Mouse (Mus musculus): ENCODE data around the gene Dhrs7b. TPM values are rescaled to one million over a fixed set of nuclear protein-coding genes. Genes with fewer than 3 reads are reported as not detected.
A peak's percentile ranks its signal among the peaks of the same experiment; 100 is the strongest.

Gene Dhrs7b
- polyA plus RNA-seq (2015; fragmentation: Nextera tagmentation; extraction: Ambion mirVana), result 78.5 and 79.6 TPM in 2 replicates

DNA sequence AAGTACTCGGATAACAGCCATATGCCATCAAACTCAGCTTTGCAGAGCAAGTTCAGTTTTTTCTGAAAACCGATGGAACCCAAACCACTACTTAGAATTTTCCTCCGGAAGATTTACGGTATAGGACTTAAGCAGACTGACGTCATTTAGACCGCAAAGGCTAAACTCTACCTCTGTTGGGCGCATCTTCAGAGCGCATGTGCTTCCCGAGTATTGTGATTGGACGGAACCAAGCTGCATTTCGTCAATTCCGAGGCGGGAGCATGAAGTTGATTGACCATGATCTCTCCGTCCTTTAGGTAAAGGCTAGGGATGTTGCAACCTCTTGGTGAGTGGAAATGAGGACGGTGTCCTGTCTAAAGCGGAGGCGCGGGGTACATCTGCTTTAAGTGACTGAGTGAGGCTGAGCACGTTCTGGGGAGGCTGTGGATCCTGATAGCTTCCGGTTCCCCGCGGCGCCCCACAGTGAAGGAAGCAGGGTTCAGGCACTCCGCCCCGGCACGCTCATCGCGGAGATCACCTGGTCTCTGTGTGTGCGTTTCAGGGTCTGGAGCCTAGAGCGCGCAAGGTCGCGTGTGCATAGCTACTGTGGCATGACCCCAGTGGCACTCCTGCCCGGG lies at the start of gene Dhrs7b:
Gene Dhrs7b (plus strand): TSS at position 199 of the 620 bp plus-strand sequence.
- peak; percentile 96 for ATAC-seq
- TF ChIP-seq CTCF (IDR thresholded peaks at IDR 0.05; ENCODE audit: low read depth), result no peak

DNA sequence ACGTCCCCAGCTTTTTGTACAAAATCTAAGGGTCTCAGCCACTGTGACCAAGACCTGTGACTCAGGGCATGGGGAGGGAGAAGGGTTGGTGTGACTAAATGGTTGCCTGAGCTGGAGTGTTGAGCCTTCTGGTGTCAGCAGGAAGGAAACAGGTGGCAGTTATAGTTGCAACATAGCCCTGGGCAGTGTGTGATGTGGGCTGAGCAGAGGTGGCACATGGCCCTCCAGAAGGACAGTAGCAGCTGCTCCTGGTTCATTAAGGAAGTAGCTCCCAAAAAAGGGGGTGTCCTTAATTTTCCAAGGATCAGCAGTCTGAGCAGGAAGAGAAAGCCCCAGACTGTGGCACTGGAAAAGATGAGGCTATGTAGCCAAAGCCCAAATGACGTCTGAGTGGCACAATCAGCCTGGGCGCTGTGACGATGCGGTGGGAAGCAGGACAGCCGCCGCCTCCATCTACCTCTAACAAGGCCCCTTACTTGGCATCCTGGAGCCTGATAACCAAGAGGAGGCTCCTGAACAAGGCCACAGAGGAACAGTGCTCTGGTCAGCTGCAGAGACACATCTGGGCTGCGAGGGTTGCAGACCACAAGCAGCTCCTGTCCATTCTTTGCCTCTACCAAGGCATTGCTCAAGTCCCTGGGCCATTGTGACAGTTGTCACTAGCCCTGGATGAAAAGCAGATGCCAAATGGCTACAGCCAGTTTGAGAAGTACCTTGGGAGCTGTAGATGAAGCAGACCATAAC lies 46.1 kb upstream of the Dhrs7b start:
- TF ChIP-seq CTCF (IDR thresholded peaks at IDR 0.05; ENCODE audit: low read depth), result no peak
- WGBS, result 84% methylated on average over 8 of the region's 8 CpGs

More for the DNA sequence above, at the start of gene Dhrs7b:
- Histone ChIP-seq H3K9me3 (ENCODE audit: control insufficient read depth) (no peaks in the 10 kb centered on the region), H3K4me1 (replicated peaks; ENCODE audit: control insufficient read depth, insufficient read depth, low read length) (peaks cover 7% of the 10 kb centered on the region), H3K27me3 (replicated peaks; ENCODE audit: control insufficient read depth, insufficient read depth, low read length) (no peaks in the 10 kb centered on the region), H3K4me2 (replicated peaks; ENCODE audit: low read depth) (peak within 1 kb of the TSS; percentile 90), H3K36me3 (ENCODE audit: control insufficient read depth, insufficient read depth) (0 out of 2 replicates have a peak, but pooled peaks cover 1% of the 10 kb centered on the region), H3K4me3 (ENCODE audit: low read depth, low read length) (peak within 1 kb of the TSS; percentile 75), H3K9ac (ENCODE audit: low read depth, low read length) (peak within 1 kb of the TSS; percentile 62), H3K27ac (ENCODE audit: low read depth, low read length) (peak within 1 kb of the TSS; percentile 47)
- under 1% methylated on average over 34 of the region's 34 CpGs for WGBS

DNA sequence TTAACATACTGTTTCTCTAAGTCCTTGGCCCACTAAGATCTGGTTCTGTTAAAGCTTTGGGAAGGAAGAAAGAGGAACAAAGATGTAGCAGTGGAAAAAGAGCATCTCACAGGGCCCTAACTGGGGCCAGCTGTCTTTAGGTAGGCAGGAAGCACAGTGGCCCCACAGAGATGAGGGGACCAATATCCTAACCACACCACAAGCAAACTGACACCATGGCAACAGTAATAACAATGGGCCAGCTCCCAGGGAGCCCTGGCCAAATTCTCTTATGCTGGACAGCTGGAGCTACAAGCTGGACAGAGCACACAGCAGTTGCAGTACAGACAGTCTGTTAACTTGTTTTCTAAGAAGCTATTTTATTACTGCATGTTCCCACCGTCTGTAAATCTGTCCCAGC lies 42.8 kb upstream of the Dhrs7b start:
- Histone ChIP-seq H3K9me3 (ENCODE audit: control insufficient read depth) (no peaks in the 10 kb centered on the region), H3K27ac (ENCODE audit: low read depth, low read length) (no peak overlapping the region), H3K4me1 (replicated peaks; ENCODE audit: control insufficient read depth, insufficient read depth, low read length) (no peaks in the 10 kb centered on the region), H3K9ac (ENCODE audit: low read depth, low read length) (no peak overlapping the region), H3K36me3 (ENCODE audit: control insufficient read depth, insufficient read depth) (peaks cover 62% of the 10 kb centered on the region), H3K4me2 (replicated peaks; ENCODE audit: low read depth) (no peak overlapping the region), H3K4me3 (ENCODE audit: low read depth, low read length) (no peak overlapping the region), H3K27me3 (replicated peaks; ENCODE audit: control insufficient read depth, insufficient read depth, low read length) (no peaks in the 10 kb centered on the region)
- TF ChIP-seq CTCF (IDR thresholded peaks at IDR 0.05; ENCODE audit: low read depth), result no peak
- no peak for ATAC-seq
- WGBS, result 63% methylated on average over 1 of the region's 1 CpGs

More for the DNA sequence above, 46.1 kb upstream of the Dhrs7b start:
- ATAC-seq, result no peak
- H3K9ac ChIP-seq (ENCODE audit: low read depth, low read length), result no peak overlapping the region
- H3K9me3 ChIP-seq (ENCODE audit: control insufficient read depth), result no peaks in the 10 kb centered on the region
- H3K27ac ChIP-seq (ENCODE audit: low read depth, low read length), result no peak overlapping the region
- peaks cover 15% of the 10 kb centered on the region; the same call in 1 of the 2 replicates for H3K4me1 ChIP-seq (replicated peaks; ENCODE audit: control insufficient read depth, insufficient read depth, low read length)
- H3K4me2 ChIP-seq (replicated peaks; ENCODE audit: low read depth), result no peak overlapping the region
- H3K36me3 ChIP-seq (ENCODE audit: control insufficient read depth, insufficient read depth), result peaks cover 55% of the 10 kb centered on the region
- H3K4me3 ChIP-seq (ENCODE audit: low read depth, low read length), result no peak overlapping the region
- no peaks in the 10 kb centered on the region for H3K27me3 ChIP-seq (replicated peaks; ENCODE audit: control insufficient read depth, insufficient read depth, low read length)

DNA sequence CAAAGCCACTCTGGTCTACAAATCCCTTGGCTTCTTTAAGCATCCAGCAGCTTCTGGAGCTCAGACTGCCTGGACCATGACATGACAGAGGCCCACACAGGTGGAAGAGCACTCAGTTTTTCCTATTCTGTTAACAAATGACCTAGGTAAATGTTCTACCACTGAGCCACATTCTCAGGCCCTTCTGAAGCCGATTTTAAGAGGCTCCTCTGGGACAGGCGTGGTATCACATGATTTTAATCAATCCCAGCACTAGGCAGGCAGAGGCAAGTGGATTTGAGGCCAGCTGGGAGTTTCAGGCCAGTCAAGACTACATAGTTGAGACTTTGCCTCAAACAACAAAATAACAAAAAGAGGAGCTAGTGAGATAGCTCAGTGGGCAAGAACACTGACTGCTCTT lies 40.0 kb upstream of the Dhrs7b start:
- H3K9me3 ChIP-seq (ENCODE audit: control insufficient read depth), result no peaks in the 10 kb centered on the region
- no peak overlapping the region for H3K4me2 ChIP-seq (replicated peaks; ENCODE audit: low read depth)
- no peaks in the 10 kb centered on the region for H3K27me3 ChIP-seq (replicated peaks; ENCODE audit: control insufficient read depth, insufficient read depth, low read length)
- no peak overlapping the region for H3K27ac ChIP-seq (ENCODE audit: low read depth, low read length)
- H3K36me3 ChIP-seq (ENCODE audit: control insufficient read depth, insufficient read depth), result peaks cover 61% of the 10 kb centered on the region
- ATAC-seq, result no peak
- WGBS, result 75% methylated on average over 2 of the region's 2 CpGs
- no peaks in the 10 kb centered on the region for H3K4me1 ChIP-seq (replicated peaks; ENCODE audit: control insufficient read depth, insufficient read depth, low read length)
- no peak overlapping the region for H3K9ac ChIP-seq (ENCODE audit: low read depth, low read length)
- H3K4me3 ChIP-seq (ENCODE audit: low read depth, low read length), result no peak overlapping the region
- TF ChIP-seq CTCF (IDR thresholded peaks at IDR 0.05; ENCODE audit: low read depth), result no peak

DNA sequence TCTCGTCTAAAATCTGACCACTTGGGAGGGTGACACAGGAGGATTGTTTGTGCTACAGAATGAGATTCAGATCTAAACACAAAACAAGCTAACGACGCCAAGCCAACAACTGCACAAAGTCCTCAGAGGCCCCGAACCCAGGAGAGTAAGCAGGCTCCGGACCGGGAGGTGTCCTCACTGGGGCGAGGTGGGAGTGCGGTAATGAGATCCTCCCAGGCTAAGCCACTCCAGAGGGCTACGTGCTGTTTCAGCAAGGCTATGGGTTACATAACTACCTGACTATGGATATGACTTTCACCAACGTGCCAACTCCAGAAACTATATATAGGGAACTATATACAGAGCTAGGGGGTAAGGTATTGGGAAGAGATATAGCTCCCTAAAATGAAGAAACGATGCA lies 34.1 kb upstream of the Dhrs7b start:
- no peaks in the 10 kb centered on the region for H3K27me3 ChIP-seq (replicated peaks; ENCODE audit: control insufficient read depth, insufficient read depth, low read length)
- H3K4me2 ChIP-seq (replicated peaks; ENCODE audit: low read depth), result no peak overlapping the region
- no peak for ATAC-seq
- no peaks in the 10 kb centered on the region for H3K4me1 ChIP-seq (replicated peaks; ENCODE audit: control insufficient read depth, insufficient read depth, low read length)
- no peak for TF ChIP-seq CTCF (IDR thresholded peaks at IDR 0.05; ENCODE audit: low read depth)
- H3K4me3 ChIP-seq (ENCODE audit: low read depth, low read length), result no peak overlapping the region
- H3K9ac ChIP-seq (ENCODE audit: low read depth, low read length), result no peak overlapping the region
- 84% methylated on average over 11 of the region's 11 CpGs for WGBS
- no peak overlapping the region for H3K27ac ChIP-seq (ENCODE audit: low read depth, low read length)
- H3K9me3 ChIP-seq (ENCODE audit: control insufficient read depth), result no peaks in the 10 kb centered on the region
- peaks cover 45% of the 10 kb centered on the region for H3K36me3 ChIP-seq (ENCODE audit: control insufficient read depth, insufficient read depth)

DNA sequence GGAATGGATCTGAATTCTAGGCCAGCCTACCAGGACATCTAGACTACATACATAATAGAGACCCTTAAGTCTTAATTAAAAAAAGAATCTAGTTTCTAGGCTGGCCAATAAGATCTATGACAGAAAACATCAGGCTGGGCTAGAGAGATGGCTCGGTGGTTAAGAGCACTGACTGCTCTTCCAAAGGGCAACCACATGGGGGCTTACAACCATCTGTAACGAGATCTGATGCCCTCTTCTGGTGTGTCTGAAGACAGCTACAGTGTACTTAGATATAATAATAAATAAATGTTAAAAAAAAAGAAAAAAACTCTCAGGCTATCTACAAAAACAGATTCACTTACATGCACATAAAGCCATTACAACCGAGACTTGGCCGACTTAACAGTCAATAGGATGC lies 30.5 kb upstream of the Dhrs7b start:
- no peak overlapping the region for H3K4me2 ChIP-seq (replicated peaks; ENCODE audit: low read depth)
- no peaks in the 10 kb centered on the region for H3K4me1 ChIP-seq (replicated peaks; ENCODE audit: control insufficient read depth, insufficient read depth, low read length)
- H3K27me3 ChIP-seq (replicated peaks; ENCODE audit: control insufficient read depth, insufficient read depth, low read length), result no peaks in the 10 kb centered on the region
- H3K27ac ChIP-seq (ENCODE audit: low read depth, low read length), result no peak overlapping the region
- no peak overlapping the region for H3K9ac ChIP-seq (ENCODE audit: low read depth, low read length)
- no peaks in the 10 kb centered on the region for H3K9me3 ChIP-seq (ENCODE audit: control insufficient read depth)
- TF ChIP-seq CTCF (IDR thresholded peaks at IDR 0.05; ENCODE audit: low read depth), result 0 out of 2 replicates have a peak, but pooled peaks have one; percentile 18
- no peak overlapping the region for H3K4me3 ChIP-seq (ENCODE audit: low read depth, low read length)
- WGBS, result 80% methylated on average over 4 of the region's 4 CpGs
- H3K36me3 ChIP-seq (ENCODE audit: control insufficient read depth, insufficient read depth), result peaks cover 35% of the 10 kb centered on the region
- ATAC-seq, result no peak
